Mouse (Mus musculus) cerebellum, adult 18-20 months (tissue): ENCODE measurements at regions not wholly inside any gene's neighbourhood (a gene's known extent, or its start where the extent isn't known, plus 50 kb on each side); places are given as distances from the start of the nearest gene placed in this dataset.

ENCODE experiments used
- DNase-seq, 2 experiments: peaks; one replicate each; pipeline ENCODE4 v3.0.0; 2021

- DNase-seq = no peak
These were observed 651.7 kb upstream of the Lmcd1 start for GRCm38 (mm10) chr6:111621684-111622480.

GRCm38 (mm10) chr6:111622481-111623139 lies 650.9 kb upstream of the Lmcd1 start:
- no peak for DNase-seq

DNA sequence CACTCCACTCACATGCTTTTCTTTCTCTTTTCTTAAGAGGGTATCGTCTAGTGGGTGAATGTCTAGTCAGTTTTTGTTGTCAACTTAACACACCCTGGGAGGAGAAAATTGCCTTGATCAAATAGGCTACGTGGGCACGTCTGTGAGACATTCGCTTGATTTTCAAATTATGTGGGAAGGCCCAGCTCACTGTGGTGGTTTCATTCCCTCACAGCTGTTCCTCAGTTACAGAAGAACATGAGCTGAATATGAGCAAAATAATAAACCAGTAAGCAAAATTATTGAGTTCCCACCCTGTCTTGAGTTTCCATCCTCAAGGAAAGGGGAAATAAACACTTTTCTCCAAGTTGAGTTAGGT lies 650.4 kb upstream of the Lmcd1 start:
- no peak for DNase-seq

DNA sequence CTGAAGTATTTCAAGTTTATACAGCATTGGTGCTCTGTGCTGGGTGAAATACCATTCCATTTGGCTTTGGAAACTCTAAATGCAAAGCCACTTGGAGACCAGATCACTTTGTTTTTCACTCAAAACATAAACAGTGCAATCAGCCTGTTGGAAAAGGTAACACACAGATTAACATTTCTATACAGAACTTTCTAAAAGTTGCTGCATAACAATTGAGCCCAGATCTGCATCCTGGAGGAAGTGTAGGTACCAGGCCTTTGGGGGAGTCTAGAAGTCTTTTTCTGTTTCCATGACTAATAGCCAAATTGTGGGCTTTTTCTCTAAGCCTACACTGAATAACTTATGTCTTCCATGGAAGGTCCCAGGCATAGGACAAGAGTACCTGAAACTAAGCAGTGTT lies 648.1 kb upstream of the Lmcd1 start:
- no peak for DNase-seq

DNA sequence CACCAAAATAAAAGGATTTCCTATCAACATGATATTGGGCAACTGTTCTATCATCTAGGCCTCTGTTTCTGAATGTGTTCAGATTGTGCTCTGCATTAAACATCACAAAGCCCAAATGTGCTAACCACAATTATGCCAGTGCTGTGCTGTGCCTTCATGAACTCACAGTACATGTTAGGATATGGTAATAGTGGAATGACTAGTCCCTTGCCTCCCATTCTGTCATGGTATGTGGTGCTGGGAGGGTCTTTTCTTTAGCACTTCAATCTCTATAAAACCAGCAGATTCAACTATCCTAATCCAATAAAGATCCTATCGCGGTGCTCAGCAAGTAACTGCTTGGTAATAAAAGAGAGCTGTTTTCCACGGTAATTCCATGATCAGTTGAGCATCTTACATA lies 620.8 kb upstream of the Lmcd1 start:
- DNase-seq = no peak

GRCm38 (mm10) chr6:111659957-111660356 lies 613.6 kb upstream of the Lmcd1 start:
- DNase-seq = no peak

GRCm38 (mm10) chr6:111664603-111665002 lies 609.0 kb upstream of the Lmcd1 start:
- DNase-seq = no peak

DNA sequence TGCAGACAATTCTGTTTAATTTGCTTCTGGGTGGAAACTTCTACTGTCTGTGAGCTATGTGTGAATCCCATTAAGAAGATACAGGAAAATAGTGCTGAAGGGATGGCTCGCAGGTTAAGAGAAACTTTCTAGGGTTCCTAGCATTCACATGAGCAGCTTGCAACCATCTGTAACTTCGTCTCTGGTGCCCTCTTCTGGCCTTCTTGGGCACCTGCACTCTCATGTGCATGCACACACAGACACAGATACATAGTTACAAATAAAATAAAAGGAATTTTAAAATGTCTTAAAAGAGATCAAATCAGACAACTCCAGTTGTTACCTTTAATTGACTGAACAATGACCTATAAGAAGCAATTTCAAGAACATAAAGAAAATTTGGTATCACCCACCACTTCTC lies 588.6 kb upstream of the Lmcd1 start:
- no peak for DNase-seq

- DNase-seq = no peak
These were observed 570.7 kb upstream of the Lmcd1 start for GRCm38 (mm10) chr6:111702864-111703263.

DNA sequence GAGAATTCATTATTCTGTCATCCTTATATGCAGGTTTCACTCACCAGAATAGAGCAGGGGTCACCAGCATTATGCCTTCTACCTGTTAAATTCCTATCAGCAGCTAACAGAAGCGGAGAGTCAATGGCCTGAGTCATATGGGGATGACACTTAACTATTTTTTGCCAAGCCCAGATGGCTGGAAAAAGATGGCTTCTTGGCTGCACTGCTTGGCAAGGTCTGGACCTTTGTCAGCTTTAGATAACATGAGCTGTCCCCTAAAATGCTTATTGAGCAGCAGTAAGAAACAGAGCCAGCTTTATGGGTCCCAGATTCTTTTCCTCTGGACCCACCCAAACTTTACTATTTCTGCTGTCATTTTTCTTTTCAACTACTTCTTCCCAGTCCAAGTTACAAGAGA lies 565.3 kb upstream of the Lmcd1 start:
- peak; percentile 4 to 9 for DNase-seq

DNA sequence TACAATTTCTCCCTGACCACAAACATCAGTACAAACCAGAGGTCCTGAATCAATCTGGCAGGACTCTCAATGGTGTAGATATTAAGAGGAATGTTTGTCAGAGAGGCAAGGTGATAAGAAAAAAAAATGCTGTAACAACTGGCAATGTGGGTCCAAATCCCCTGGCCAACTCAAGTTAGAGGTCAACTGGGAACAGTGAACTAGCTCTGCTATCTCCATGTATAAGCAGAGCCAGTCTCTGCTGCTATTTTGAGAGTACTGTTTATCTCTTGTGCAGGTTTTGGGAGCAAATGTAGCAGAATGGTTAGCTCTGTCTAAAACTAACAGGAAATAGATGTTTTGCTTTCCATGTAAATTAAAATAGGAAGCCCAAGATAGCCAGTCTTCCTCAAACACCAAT lies 547.6 kb upstream of the Lmcd1 start:
- no peak for DNase-seq

GRCm38 (mm10) chr6:111730381-111730780 lies 543.2 kb upstream of the Lmcd1 start:
- DNase-seq = no peak

DNA sequence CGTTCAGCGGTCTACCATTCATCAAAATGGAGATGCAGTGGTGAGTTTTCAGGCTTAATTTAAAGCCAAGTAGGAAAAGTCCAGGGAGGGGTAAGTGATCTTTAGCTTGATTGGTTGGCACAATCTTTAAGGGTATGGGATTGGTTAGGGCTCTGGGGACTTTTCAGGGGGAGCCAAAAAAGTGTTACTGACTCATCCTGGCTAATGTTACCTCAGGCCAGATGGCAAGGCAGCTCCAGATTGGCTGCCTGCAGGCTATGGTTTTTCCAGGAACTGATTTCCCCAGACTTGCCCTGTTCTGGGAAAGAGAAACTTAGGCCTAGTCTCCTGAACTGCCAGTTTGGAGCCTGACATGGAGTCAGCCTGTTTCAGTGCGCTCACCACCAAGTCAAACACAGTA lies 539.6 kb upstream of the Lmcd1 start:
- peak; percentile 54 to 58 for DNase-seq

DNA sequence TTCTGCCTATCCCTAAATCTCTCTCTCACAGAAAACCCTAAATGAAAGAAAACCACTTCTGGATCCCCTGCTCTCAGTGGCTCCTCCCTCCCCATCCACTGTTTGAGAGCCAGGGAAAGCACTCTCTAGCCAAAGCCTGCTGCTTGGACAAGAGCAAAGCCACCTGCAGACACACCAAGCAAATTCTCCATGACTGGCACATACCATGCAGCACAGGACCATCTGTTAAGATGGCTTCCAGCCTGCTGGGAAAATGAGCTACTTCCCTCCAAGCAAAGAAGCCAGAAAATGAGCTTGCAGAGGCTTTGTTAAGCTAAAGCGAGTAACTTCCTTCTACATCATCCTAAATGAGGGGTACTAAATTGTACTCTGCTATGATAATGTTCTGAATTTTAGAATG lies 534.6 kb upstream of the Lmcd1 start:
- DNase-seq = peak; percentile 88 to 92

GRCm38 (mm10) chr6:111781710-111782481 lies 491.7 kb upstream of the Lmcd1 start:
- no peak for DNase-seq

- peak in 1 of 2 experiments; percentile 1 for DNase-seq
These were observed 464.9 kb upstream of the Lmcd1 start for GRCm38 (mm10) chr6:111808611-111809010.

DNA sequence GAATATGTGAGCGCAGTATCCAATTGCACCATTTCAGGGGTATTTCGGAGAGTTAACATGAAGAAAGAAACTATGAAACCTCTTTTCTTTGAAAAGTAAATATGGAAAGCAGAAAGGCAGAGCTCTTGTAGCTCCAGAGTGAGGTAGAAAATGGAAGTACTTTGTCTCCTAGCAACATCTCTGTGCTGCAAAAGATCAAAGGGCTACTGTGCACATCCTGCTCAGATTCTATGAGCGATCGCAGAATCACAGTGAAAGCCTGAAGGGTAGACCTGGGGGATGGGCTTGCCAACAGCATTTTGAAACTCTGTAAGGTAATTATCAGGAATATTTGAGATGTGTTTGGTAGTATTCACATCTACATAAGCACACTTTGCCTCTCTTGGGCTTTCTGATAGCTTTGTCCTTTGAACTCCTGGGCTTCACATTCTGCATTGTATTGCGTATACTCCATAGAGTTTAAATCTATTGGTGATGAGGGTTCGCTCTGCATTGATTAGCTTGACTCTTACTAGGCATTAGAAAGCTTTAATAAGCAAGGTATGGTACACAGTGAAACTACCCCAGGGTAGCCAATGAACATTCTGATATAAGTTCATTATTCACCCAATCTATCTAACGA lies 459.5 kb upstream of the Lmcd1 start:
- no peak for DNase-seq

DNA sequence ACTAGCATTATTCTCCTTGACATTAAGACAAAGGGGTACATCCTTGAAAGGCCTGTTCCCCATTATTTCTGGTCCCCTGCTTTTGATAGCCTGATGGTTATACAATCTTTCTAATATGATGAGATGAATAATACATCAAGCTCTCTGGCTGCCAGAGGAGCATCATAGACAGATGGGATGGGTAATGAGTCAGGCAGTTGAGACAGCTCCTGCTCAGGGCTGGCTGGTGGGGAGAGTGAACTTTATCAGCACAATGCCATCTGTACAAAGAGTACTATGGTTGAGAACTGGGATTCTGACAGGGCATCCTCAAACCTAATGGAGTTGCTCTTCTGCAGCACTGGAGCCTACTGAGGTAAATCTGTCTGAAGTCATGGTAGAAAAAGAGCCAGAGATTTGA lies 458.4 kb upstream of the Lmcd1 start:
- no peak for DNase-seq

DNA sequence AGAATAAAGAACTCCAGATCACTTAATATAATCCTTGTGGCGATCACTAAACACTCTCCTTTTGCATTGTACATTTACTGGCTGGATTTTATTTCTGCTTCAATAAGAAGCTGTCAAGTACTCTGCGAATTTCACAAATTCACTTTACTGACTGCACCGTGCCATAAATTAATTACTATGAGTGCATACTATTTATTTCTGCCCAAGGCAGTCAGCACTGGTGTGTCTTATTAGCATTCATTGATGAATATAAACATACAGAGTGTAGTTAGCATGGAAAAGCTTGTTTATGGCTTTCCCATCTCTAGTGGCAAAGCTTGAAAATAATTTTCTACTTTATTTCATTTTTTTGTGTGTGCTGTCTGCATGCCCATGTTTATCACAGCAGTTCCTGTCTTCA lies 453.3 kb upstream of the Lmcd1 start:
- no peak for DNase-seq

DNA sequence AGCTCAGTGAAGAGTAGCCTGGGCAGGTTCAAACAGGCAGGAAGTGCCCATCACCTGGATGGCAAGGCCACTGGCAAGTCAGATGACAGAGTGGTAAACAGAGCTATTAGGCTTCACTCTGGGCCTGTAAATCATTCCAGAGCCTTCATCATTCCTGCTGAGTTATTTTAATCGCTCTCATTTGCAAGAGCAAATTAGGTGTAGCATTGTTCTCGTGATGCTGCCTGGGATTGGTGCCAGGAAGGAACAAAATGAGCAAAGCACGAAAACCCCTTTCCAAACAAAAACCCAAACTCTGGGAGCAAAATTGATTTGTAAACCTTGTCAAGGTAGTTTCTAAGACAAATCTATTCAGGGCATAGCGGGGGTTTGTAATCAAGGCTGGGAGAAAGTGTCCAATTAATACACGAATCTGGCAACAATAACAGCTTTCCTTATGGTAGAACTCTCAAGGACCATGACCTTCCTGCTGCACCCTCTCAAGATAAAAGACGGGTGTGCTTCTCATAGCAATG lies 429.2 kb upstream of the Lmcd1 start:
- no peak for DNase-seq

DNA sequence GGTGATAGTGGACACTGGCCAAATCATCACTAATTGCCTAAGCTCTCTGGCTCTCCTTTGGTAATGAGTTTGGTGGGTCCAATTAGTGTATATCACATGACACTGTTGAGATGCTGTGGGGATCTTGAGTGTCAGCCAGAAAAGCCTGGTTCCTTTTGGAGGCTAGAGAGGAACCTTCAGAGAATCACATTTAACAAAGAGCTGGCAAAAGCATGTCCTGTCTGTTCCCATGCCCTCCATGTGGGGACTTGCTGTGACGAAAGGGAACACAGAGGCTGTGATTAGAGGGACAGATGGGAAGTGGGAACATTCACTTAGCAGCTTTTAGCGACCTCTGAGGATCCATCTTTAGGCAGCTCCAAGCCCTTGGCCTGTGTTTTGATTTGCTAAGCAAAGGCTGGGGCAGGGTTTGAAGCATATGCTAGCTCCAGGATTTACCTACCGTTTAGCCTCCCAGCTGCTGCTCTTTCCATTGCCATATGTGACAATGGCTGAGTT lies 407.4 kb upstream of the Lmcd1 start:
- DNase-seq = peak; percentile 79 to 84

- no peak for DNase-seq
These were observed 391.0 kb upstream of the Lmcd1 start for GRCm38 (mm10) chr6:111882557-111882956.

- no peak for DNase-seq
These were observed 389.6 kb upstream of the Lmcd1 start for GRCm38 (mm10) chr6:111883946-111884345.
